Mouse (Mus musculus) splenic B cell, adult 2 months (primary cell): ENCODE measurements at regions not wholly inside any gene's neighbourhood (a gene's known extent, or its start where the extent isn't known, plus 50 kb on each side); places are given as distances from the start of the nearest gene placed in this dataset.
A peak's percentile ranks its signal among the peaks of the same experiment; 100 is the strongest.

Experiments
- DNase-seq: peaks from one replicate; pipeline ENCODE4 v3.0.0-alpha.2; 2011; ENCODE audit warnings: low read depth, low spot score
- H3K27me3 ChIP-seq: 2 replicates; pipeline ENCODE4 v1.6.1; 2012; ENCODE audit warnings: mild to moderate bottlenecking, low read length, moderate library complexity, mixed read lengths; ENCODE audit not compliant: control insufficient read depth, poor library complexity, insufficient read depth, severe bottlenecking
- H3K36me3 ChIP-seq: 2 replicates; pipeline ENCODE4 v1.6.1; 2012; ENCODE audit warnings: mild to moderate bottlenecking, low read length, moderate library complexity, mixed read lengths; ENCODE audit not compliant: control insufficient read depth, poor library complexity, insufficient read depth, severe bottlenecking

GRCm38 (mm10) chr2:128345557-128345956, 219.7 kb downstream of the Bcl2l11 start:
- H3K27me3 ChIP-seq: no peaks in the 10 kb centered on the region
- H3K36me3 ChIP-seq: no peaks in the 10 kb centered on the region
- DNase-seq: no peak

DNA sequence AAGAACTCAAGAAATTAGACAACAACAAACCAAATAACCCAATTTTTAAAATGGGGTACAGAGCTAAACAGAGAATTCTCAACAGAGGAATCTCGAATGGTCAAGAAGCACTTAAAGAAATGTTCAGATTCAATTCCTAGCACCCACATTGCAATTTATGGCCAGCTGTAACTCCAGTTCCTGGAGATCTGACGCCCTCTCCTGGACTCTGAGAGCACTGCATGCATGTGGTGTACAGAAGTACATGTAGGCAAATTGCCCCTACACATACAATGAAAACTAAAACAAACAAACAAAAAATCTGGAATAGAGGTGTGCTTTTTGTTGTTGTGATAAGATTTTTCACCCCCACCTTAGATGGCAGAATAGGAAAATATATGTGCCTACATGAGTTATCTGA, 222.7 kb downstream of the Bcl2l11 start:
- no peaks in the 10 kb centered on the region for H3K27me3 ChIP-seq
- DNase-seq: no peak

DNA sequence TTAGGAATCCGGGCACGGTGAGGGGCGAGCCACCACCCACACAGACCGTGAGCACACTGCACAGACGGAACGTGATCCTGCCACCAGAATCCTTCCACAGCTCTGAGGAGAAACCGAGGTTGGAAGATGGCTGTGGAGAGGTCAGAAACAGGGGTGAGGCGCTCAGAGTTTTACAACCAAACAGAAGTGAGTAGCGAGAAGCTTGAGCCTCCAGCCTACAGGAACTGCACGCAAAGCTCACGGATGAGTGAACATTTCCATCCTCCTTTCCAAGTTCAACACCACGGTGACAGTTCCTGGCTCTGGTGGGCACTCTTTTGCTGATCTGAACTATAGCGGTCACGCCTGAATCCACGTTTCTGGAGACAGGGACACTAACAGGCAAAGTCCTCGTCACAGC, 225.6 kb downstream of the Bcl2l11 start:
- H3K27me3 ChIP-seq: no peaks in the 10 kb centered on the region
- H3K36me3 ChIP-seq: no peaks in the 10 kb centered on the region
- no peak for DNase-seq

More for the DNA sequence above, 222.7 kb downstream of the Bcl2l11 start:
- H3K36me3 ChIP-seq: no peaks in the 10 kb centered on the region

- Histone ChIP-seq H3K27me3 (no peaks in the 10 kb centered on the region), H3K36me3 (no peaks in the 10 kb centered on the region)
- DNase-seq: no peak
Measured at GRCm38 (mm10) chr2:128352533-128352932, 226.7 kb downstream of the Bcl2l11 start.

GRCm38 (mm10) chr2:128353457-128353856, 227.6 kb downstream of the Bcl2l11 start:
- Histone ChIP-seq H3K27me3 (no peaks in the 10 kb centered on the region), H3K36me3 (no peaks in the 10 kb centered on the region)
- DNase-seq: no peak

DNA sequence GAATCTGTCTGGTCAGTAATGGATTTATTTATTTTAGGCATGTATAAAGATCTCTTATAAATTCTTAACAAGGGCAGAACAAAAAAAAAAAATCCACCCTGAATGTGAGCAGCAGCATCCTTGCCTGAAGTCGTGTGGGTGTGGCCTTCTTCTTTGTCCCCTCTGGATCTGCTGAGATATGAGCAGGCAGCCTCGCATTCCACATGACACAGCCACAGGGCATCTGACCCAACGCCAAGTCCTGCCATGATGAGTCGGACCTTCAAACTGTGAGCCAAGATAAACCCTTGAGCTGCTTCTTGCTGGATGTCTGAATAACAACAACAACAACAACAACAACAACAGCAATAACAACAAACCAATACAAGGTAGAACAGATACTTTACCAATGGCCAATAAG, 230.5 kb downstream of the Bcl2l11 start:
- H3K27me3 ChIP-seq: no peaks in the 10 kb centered on the region
- H3K36me3 ChIP-seq: no peaks in the 10 kb centered on the region
- no peak for DNase-seq

GRCm38 (mm10) chr2:128359106-128359505, 231.9 kb upstream of the Spdye4c start:
- Histone ChIP-seq H3K27me3 (no peaks in the 10 kb centered on the region), H3K36me3 (no peaks in the 10 kb centered on the region)
- no peak for DNase-seq

DNA sequence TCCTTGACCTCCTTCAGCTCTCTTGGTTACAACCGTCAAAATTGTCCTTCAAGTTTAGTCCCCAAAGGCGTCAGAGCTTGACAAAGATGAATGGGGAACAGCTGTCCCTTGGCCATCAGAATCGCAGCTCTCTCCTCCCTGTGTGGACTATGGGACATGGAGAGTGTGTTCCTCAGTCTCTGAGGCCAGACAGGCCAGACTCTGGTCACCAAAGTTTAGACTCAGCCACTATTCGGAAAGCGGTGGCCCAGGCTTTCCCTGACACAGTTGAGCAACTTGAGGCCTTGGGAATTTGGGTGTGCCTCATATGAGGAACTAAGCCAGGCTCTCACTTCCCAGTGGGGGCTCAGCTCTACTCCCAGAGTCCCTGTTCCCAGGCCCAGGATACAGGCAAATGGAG, 230.5 kb upstream of the Spdye4c start:
- H3K36me3 ChIP-seq: no peaks in the 10 kb centered on the region
- no peaks in the 10 kb centered on the region for H3K27me3 ChIP-seq
- DNase-seq: no peak

DNA sequence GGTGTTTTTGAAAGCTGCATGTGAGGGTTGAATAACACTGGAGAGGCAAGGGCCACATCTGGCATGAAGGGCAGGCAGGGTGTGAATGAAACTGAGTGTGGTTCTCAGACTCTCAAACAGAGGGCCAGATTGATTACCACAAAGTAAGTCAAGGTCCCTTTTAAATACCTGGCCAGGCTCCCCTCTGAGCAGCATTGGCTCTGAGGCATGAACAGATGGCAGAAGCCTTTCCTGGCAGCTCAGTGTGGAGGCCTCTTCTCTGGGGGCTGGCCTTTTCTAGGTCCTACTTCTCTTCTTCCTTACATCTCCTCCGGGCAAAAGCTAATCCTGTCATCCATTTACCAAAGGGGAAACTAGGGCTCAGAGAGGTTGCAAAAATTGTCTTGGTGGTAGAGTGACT, 229.6 kb upstream of the Spdye4c start:
- H3K27me3 ChIP-seq: no peaks in the 10 kb centered on the region
- no peak for DNase-seq

DNA sequence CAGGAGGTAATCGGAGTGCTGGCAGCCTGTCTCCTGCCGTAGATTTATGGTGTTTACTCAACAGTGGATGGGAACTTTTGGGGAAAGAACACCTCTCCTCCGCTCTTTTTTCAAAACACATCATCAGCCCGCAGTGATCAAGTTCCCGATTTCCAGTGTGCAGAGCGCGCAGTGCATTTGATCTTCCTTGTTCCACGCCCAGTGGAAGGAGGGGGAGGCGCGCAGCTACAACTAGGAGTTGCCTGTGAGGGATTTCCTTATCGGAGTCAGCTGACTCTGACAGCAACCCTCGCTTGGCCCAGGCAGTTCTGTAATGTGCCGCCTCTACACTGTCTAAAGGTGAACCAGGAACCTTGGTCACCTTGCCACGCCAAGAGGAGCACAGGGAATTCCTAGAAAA, 226.8 kb upstream of the Spdye4c start:
- DNase-seq: peak; percentile 36
- H3K27me3 ChIP-seq: no peaks in the 10 kb centered on the region
- H3K36me3 ChIP-seq: no peaks in the 10 kb centered on the region

More for the DNA sequence above, 229.6 kb upstream of the Spdye4c start:
- no peaks in the 10 kb centered on the region for H3K36me3 ChIP-seq

- Histone ChIP-seq H3K36me3 (no peaks in the 10 kb centered on the region), H3K27me3 (no peaks in the 10 kb centered on the region)
- no peak for DNase-seq
Measured at GRCm38 (mm10) chr2:128365004-128365403, 226.0 kb upstream of the Spdye4c start.

DNA sequence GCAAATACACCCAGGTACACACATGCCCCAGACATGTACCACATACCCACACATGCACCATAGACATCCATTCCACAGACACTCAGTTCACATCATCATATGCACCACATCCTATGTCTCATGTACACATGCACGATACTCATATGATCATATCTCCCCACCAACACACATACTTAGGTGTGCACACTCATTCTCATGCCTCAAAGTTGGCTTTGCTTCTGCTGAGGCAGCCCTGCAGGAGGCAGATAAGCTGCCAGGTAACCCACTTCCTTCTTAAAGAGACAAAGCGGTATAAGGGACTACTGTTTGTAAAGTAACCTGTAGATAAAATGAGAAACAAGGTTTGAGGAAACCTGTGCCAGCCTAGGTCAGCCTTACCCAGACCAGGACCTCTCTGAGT, 225.2 kb upstream of the Spdye4c start:
- H3K36me3 ChIP-seq: no peaks in the 10 kb centered on the region
- H3K27me3 ChIP-seq: no peaks in the 10 kb centered on the region
- no peak for DNase-seq

- H3K27me3 ChIP-seq: no peaks in the 10 kb centered on the region
- H3K36me3 ChIP-seq: no peaks in the 10 kb centered on the region
- DNase-seq: peak; percentile 52
Measured at GRCm38 (mm10) chr2:128367266-128368150, 223.5 kb upstream of the Spdye4c start.

GRCm38 (mm10) chr2:128368534-128369273, 222.3 kb upstream of the Spdye4c start:
- Histone ChIP-seq H3K36me3 (no peaks in the 10 kb centered on the region), H3K27me3 (no peaks in the 10 kb centered on the region)
- peak; percentile 36 for DNase-seq

GRCm38 (mm10) chr2:128370821-128371220, 220.2 kb upstream of the Spdye4c start:
- H3K27me3 ChIP-seq: no peaks in the 10 kb centered on the region
- no peak for DNase-seq
- H3K36me3 ChIP-seq: no peaks in the 10 kb centered on the region
